Mouse (Mus musculus) neural tube, embryonic 15.5 days (tissue): ENCODE data around the gene Hist1h2bg. TPM values are rescaled to one million over a fixed set of nuclear protein-coding genes. Genes with fewer than 3 reads are reported as not detected.

Source experiments
- ATAC-seq: fragments of 200-750 bp; cut with Nextera tagmentation; 2 replicates; pipeline ENCODE4 v1.8.0; 2017; ENCODE audit warnings: mild to moderate bottlenecking, moderate TSS enrichment, moderate library complexity; ENCODE audit not compliant: low FRiP score
- H3K27ac ChIP-seq: fragments of 300-500 bp; sonication (generic); replicated peaks from 2 replicates; pipeline ENCODE4 v1.5.1; 2015; ENCODE audit warnings: mild to moderate bottlenecking, inconsistent platforms
- H3K27me3 ChIP-seq: fragments of 300-500 bp; sonication (generic); replicated peaks from 2 replicates; pipeline ENCODE4 v1.6.1; 2015; ENCODE audit warnings: inconsistent platforms
- H3K36me3 ChIP-seq: fragments of 300-500 bp; sonication (generic); 2 replicates; pipeline ENCODE4 v1.6.1; 2015; ENCODE audit warnings: inconsistent platforms
- H3K4me1 ChIP-seq: fragments of 300-500 bp; sonication (generic); 2 replicates; pipeline ENCODE4 v1.6.1; 2015; ENCODE audit warnings: inconsistent platforms
- H3K4me2 ChIP-seq: fragments of 300-500 bp; sonication (generic); 2 replicates; pipeline ENCODE4 v1.6.1; 2015; ENCODE audit warnings: inconsistent platforms, mild to moderate bottlenecking, moderate library complexity
- H3K4me3 ChIP-seq: fragments of 300-500 bp; sonication (generic); replicated peaks from 2 replicates; pipeline ENCODE4 v1.5.1; 2015; ENCODE audit warnings: mild to moderate bottlenecking, inconsistent platforms
- H3K9ac ChIP-seq: fragments of 300-500 bp; sonication (generic); replicated peaks from 2 replicates; pipeline ENCODE4 v1.6.1; 2015; ENCODE audit warnings: mild to moderate bottlenecking, inconsistent platforms
- H3K9me3 ChIP-seq: fragments of 300-500 bp; sonication (generic); replicated peaks from 2 replicates; pipeline ENCODE4 v1.6.1; 2016; ENCODE audit warnings: inconsistent platforms
- WGBS: fragments of 180-500 bp; shearing (Covaris S2); methylation state at CpG from one replicate; pipeline ENCODE4 v1.1.7; 2015; ENCODE audit warnings: mixed read lengths; 5-methylcytosine and 5-hydroxymethylcytosine counted together
- microRNA-seq: library from miRNA; unstranded; fragments of <30 nt; microRNA quantifications from one replicate; pipeline ENCODE4, GENCODE M21; 2017
- polyA plus RNA-seq: library from polyadenylated mRNA; unstranded; fragments of >200 nt; fragmentation: Nextera tagmentation; extraction: Ambion mirVana; gene quantifications from 2 replicates; pipeline ENCODE4 v1.2.1, GENCODE M21; 2015

Gene Hist1h2bg
- polyA plus RNA-seq, 1 experiment from 2014 or later: 2.2 TPM

DNA sequence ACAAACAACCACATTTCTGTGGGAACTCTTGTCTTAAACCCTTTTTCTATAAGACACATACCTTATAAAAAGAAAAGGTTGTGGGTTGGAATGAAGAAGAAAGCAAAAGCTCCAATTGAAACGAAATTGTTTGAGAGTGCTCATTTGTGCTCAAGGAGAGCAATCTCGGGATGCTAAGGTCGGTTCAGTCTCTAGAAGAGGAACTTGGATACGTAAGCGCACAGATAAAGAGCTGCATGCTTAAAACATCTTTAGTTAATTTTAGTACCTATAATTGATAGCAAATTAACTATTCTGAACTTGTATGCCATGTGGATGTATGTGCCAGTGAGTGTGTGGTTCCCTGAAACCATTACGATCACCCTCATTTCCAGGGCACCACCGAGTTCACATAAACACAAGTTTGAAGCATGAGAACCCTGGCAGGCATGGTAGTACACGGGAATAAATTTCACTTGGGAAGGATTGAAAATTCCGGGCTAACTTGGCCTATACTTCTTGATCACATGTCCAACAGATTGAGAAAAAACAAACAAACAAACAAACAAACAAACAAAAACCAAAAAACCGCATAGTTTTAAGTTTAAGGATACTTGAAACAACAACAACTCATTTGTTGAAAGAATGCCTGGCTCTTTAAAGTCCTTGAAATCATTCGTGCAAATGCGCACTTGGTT is 49.0 kb downstream of the Hist1h2bg start:
- peak overlapping the region; percentile 68 for H3K9ac ChIP-seq
- H3K27ac ChIP-seq: peak overlapping the region; percentile 95
- peak overlapping the region; percentile 99 for H3K4me2 ChIP-seq
- H3K4me1 ChIP-seq: peaks cover 26% of the 10 kb centered on the region
- 47% methylated on average over 12 of the region's 12 CpGs for WGBS
- H3K4me3 ChIP-seq: peak overlapping the region; percentile 58
- no peaks in the 10 kb centered on the region for H3K27me3 ChIP-seq
- H3K9me3 ChIP-seq: no peaks in the 10 kb centered on the region
- ATAC-seq: no peak
- no peaks in the 10 kb centered on the region for H3K36me3 ChIP-seq

DNA sequence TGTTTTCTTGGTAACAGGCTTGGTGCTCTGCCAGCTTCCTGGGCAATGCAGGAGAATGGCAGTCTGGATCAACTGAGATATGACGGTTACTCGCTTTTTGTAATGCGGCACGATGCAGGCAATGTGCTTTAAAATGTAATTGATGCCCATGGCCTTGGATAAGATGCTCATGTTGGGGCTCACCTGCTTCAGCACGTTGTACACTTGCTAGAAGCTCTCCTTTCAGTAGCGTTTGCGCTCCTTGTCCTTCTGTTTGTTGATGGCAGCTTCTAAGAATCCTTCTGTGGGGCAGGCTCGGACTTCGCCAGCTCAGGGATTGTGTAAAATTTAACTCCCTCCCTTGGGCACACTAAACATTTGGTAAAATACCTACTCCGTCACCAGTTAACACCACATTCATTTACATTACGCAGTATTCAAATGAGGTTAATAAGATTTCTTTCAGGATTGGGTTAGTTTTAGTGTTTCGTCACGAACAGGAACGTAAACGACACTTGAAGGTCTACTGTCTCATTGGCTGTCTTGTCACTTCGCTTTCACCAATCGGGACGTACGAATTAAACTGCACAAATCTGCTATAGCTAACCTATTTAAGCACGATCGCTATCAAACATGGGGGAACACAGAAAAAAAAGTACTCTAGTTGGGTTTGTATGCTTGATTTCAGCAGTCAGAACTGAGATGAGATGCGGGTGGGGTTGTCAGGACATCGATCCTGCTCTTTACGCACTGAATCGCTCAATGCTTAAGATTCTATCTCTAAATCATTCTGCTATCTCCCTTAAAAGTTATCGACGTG is 49.7 kb downstream of the Hist1h2bg start, which contains the start of gene Hist1h2be:
Gene Hist1h2be (minus strand): TSS at position 392 of the 799 bp plus-strand sequence.
- ATAC-seq: peak; percentile 94
- Histone ChIP-seq H3K9ac (peak within 1 kb of the TSS; percentile 77), H3K4me2 (peak within 1 kb of the TSS; percentile 99), H3K4me3 (peak within 1 kb of the TSS; percentile 58), H3K4me1 (peaks cover 26% of the 10 kb centered on the region), H3K27ac (peak within 1 kb of the TSS; percentile 95), H3K27me3 (no peaks in the 10 kb centered on the region), H3K9me3 (no peaks in the 10 kb centered on the region), H3K36me3 (no peaks in the 10 kb centered on the region)
- WGBS: under 1% methylated on average over 27 of the region's 27 CpGs

Small RNA genes within 50 kb of the gene (microRNA-seq; reads per million reads assigned to microRNA genes)
- gene Gm44297 (not detected), gene Gm44359 (not detected), gene Gm44394 (not detected)

Other genes with a start within 250 kb of the Hist1h2bg start
- gene Zfp322a, start 202.2 kb upstream of the Hist1h2bg start, polyA plus RNA-seq: 46.2 and 49.0 TPM in 2 replicates
- gene Abt1, start 147.5 kb upstream of the Hist1h2bg start, polyA plus RNA-seq: 9.3 and 10.3 TPM in 2 replicates
- 0.15 TPM in 1 of 2 replicates, not detected in the other for gene Btn1a1, start 105.5 kb upstream of the Hist1h2bg start, polyA plus RNA-seq
- gene Btn2a2, start 82.5 kb upstream of the Hist1h2bg start, polyA plus RNA-seq: 0.14 and 0.22 TPM in 2 replicates
- 1.5 and 4.5 TPM in 2 replicates for gene Hist1h4h, start 40.3 kb upstream of the Hist1h2bg start, polyA plus RNA-seq
- 0.77 TPM in 1 of 2 replicates, not detected in the other for gene Hist1h2af, start 37.5 kb upstream of the Hist1h2bg start, polyA plus RNA-seq
- gene Hist1h3g, start 36.0 kb upstream of the Hist1h2bg start, polyA plus RNA-seq: 0.51 and 0.64 TPM in 2 replicates
- 0.22 and 0.51 TPM in 2 replicates for gene Hist1h2bh, start 28.0 kb upstream of the Hist1h2bg start, polyA plus RNA-seq
- gene Hist1h3f, start 27.3 kb upstream of the Hist1h2bg start, polyA plus RNA-seq: not detected in 2 replicates
- gene Hist1h4f, start 19.7 kb upstream of the Hist1h2bg start, polyA plus RNA-seq: not detected in 2 replicates
- 0.09 and 0.13 TPM in 2 replicates for gene Hist1h1d, start 18.1 kb upstream of the Hist1h2bg start, polyA plus RNA-seq
- gene Hist1h3e, start 9.0 kb upstream of the Hist1h2bg start, polyA plus RNA-seq: 1.1 and 1.7 TPM in 2 replicates
- gene Hist1h2ae, start 176 bp upstream of the Hist1h2bg start, polyA plus RNA-seq: 12.5 and 25.5 TPM in 2 replicates
- 2.7 TPM in 1 of 2 replicates, not detected in the other for gene Hist1h2bf, start 2.8 kb downstream of the Hist1h2bg start, polyA plus RNA-seq
- 0.97 TPM in 1 of 2 replicates, not detected in the other for gene Hist1h2ad, start 3.0 kb downstream of the Hist1h2bg start, polyA plus RNA-seq
- gene Hist1h3d, start 4.4 kb downstream of the Hist1h2bg start, polyA plus RNA-seq: 0.88 and 2.0 TPM in 2 replicates
- gene Hist1h4d, start 10.2 kb downstream of the Hist1h2bg start, polyA plus RNA-seq: 31.8 and 54.1 TPM in 2 replicates
- gene Hist1h2be, start 49.7 kb downstream of the Hist1h2bg start, polyA plus RNA-seq: 1.7 and 2.0 TPM in 2 replicates
- 4.3 and 7.0 TPM in 2 replicates for gene Hist1h1e, start 51.2 kb downstream of the Hist1h2bg start, polyA plus RNA-seq
- gene Hist1h2ac, start 112.6 kb downstream of the Hist1h2bg start, polyA plus RNA-seq: 0.26 and 0.54 TPM in 2 replicates
- gene Hist1h2bc, start 112.8 kb downstream of the Hist1h2bg start, polyA plus RNA-seq: 18.4 and 26.8 TPM in 2 replicates
- not detected in 2 replicates for gene Hist1h1t, start 124.4 kb downstream of the Hist1h2bg start, polyA plus RNA-seq
- gene Hist1h4c, start 127.1 kb downstream of the Hist1h2bg start, polyA plus RNA-seq: 2.7 and 2.8 TPM in 2 replicates
- gene Hfe, start 139.5 kb downstream of the Hist1h2bg start, polyA plus RNA-seq: 3.7 and 4.6 TPM in 2 replicates
- gene Hist1h1c, start 167.4 kb downstream of the Hist1h2bg start, polyA plus RNA-seq: 7.4 and 13.8 TPM in 2 replicates
- gene Hist1h3c, start 174.2 kb downstream of the Hist1h2bg start, polyA plus RNA-seq: 0.78 and 2.4 TPM in 2 replicates
- 0.83 TPM in 1 of 2 replicates, not detected in the other for gene Hist1h2bb, start 175.3 kb downstream of the Hist1h2bg start, polyA plus RNA-seq
- gene Hist1h2ab, start 179.7 kb downstream of the Hist1h2bg start, polyA plus RNA-seq: 3.0 and 12.1 TPM in 2 replicates
- 1.2 and 2.0 TPM in 2 replicates for gene Hist1h3b, start 180.9 kb downstream of the Hist1h2bg start, polyA plus RNA-seq
- gene Hist1h4b, start 185.6 kb downstream of the Hist1h2bg start, polyA plus RNA-seq: 1.0 and 2.6 TPM in 2 replicates
- not detected in 2 replicates for gene Hist1h4a, start 189.8 kb downstream of the Hist1h2bg start, polyA plus RNA-seq
- 1.4 and 2.3 TPM in 2 replicates for gene Hist1h3a, start 191.0 kb downstream of the Hist1h2bg start, polyA plus RNA-seq
- gene Hist1h1a, start 192.3 kb downstream of the Hist1h2bg start, polyA plus RNA-seq: 0.44 and 0.60 TPM in 2 replicates
- gene Trim38, start 198.5 kb downstream of the Hist1h2bg start, polyA plus RNA-seq: 0.09 TPM in 1 of 2 replicates, not detected in the other
- not detected in 2 replicates for gene Slc17a2, start 235.6 kb downstream of the Hist1h2bg start, polyA plus RNA-seq